Mouse (Mus musculus): ENCODE results near the gene Arpc3.

Gene Arpc3

DNA sequence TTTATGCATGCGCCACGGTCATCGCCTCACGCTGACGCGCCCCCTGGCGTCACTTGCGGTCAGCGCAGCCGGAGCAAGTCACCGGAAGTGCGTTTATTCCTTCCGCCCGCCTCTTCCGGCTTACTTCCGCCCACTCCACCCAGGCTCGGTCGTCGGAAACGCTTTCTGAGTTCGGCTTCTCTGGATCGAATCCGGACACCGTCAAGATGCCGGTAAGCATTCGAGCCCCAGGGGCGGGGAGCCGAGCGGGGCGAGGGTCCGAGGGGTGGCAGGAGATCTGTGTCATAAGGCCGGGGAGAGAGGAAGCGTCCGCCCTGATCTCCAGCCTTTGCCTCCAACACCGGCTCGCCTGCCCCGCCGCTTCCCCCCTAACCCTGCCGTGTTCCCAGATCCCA is at the start of gene Arpc3:
TSS of gene Arpc3 (plus strand) at position 93 of the 395 bp plus-strand sequence.
- DNase-seq (ENCODE audit: low spot score) = peak; percentile 86

- DNase-seq (ENCODE audit: low spot score) = no peak
Measured at GRCm38 (mm10) chr5:122342874-122343273, 48.8 kb upstream of the Arpc3 start.

DNA sequence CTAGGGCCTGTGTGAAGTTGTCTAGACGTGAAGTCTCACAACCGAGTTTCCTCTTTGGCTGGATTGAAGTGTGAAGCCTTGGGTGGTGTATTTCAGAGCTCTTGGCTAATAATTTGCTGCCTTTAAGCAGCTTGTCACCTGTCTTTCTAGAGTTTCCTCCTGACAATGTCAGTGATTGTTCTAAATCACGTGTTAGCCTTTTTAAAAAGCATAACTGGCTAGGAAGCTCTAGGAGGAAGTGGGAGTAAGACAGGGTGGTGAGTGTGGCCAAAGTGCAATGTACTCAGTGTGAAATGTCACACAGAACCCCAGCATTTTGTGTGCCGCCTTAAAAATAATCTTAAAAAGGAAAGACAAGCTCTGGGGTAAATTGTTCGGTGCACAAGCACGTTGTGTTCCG is 47.9 kb upstream of the Arpc3 start:
- DNase-seq (ENCODE audit: low spot score) = no peak

GRCm38 (mm10) chr5:122344260-122344659 is 47.4 kb upstream of the Arpc3 start:
- peak; percentile 66 for DNase-seq (ENCODE audit: low spot score)

GRCm38 (mm10) chr5:122345777-122346176 is 45.9 kb upstream of the Arpc3 start:
- DNase-seq (ENCODE audit: low spot score) = no peak

DNA sequence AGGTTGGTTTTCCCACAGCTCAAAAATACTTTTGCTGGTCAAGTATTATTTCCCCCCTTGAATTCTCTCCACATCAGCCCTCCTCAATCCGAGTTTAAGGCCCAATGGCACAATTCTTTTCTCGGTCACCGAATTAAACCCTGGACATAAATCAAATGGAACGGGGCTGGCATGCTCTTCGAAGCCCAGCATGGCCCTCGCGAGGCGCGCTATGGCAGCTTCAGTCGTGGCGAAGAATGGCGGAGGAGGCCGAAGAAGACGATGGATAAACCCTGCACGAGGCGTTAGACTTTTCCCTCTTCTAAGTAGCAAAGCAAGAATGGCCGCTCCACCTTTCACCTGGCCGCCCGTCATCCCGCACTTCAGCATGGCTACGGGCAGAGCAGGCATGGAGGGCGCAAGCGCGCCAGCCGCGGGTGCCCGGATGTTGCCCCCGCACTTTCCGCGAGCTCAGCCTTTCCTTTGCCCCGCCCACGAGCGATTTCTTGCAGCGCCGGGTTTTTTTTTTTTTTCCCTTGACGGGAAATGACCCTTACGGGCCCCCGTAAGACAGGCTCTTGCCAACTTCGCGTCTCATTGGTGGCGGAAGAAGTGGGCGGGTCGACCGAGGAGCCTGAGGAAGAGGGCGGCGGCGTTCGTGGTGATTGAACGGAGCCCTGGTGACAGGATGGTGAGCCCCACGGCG is 37.7 kb upstream of the Arpc3 start, which contains the start of the genes Rad9b and Vps29:
TSS of gene Rad9b (minus strand) at position 427 of the 685 bp plus-strand sequence.
TSS of gene Vps29 (plus strand) at position 563 of the 685 bp plus-strand sequence.
- peak; percentile 98 for DNase-seq (ENCODE audit: low spot score)

- DNase-seq (ENCODE audit: low spot score) = no peak
Measured at GRCm38 (mm10) chr5:122354492-122355067, 37.1 kb upstream of the Arpc3 start.

- DNase-seq (ENCODE audit: low spot score) = no peak
Measured at GRCm38 (mm10) chr5:122371591-122372191, 20.0 kb upstream of the Arpc3 start, which contains the start of gene Gpn3. Gpn3 (plus strand) TSS chr5:122371876.

DNA sequence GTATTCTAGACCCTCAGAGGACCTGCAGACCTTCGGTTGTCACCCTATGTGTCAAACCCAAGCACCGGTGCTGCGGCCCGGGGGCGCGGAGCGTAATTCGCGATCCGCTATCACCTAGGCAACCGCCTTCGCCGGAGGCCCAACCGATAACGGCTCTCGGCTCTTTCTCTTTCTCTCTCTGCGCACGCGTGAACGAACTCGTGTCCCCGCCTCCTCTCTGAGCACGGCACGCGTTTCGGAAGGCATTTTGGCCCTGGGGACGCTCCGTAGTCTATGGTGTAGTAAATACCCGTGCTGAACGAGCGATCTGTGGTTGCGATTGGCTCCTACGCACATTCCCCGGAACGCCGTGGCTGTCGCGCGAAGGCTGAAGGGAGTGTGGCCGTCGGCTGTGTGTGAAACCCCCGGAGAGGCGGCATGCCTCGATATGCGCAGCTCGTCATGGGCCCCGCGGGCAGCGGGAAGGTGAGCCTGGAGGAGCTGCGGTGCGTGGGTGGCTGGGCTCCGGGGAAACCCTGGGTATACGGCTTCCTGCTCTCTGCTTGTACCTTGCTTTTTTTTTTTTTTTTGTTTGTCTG is 19.4 kb upstream of the Arpc3 start, which contains the start of gene Fam216a:
TSS of gene Fam216a (minus strand) at position 173 of the 578 bp plus-strand sequence.
- DNase-seq (ENCODE audit: low spot score) = peak; percentile 100

DNA sequence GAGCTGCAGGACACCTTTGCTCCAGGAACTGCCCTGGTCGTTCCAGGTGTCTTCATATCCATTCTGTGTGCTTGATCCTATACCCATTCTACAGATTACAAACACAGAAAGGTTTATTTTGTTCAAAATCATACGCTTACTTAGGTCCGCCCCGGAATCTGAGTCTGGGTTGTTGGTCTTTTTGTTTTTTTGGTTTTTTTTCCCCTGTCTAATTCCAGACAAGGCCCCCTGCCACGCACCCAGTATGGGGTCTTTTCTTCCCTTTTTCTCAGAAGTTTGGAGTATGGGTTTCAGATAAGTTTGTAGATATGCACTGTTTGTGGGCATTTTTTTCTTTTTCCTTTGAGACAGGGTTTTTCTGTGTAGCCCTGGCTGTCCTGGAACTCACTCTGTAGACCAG is 18.8 kb upstream of the Arpc3 start:
- no peak for DNase-seq (ENCODE audit: low spot score)

GRCm38 (mm10) chr5:122377101-122377833 is 14.4 kb upstream of the Arpc3 start:
- no peak for DNase-seq (ENCODE audit: low spot score)

DNA sequence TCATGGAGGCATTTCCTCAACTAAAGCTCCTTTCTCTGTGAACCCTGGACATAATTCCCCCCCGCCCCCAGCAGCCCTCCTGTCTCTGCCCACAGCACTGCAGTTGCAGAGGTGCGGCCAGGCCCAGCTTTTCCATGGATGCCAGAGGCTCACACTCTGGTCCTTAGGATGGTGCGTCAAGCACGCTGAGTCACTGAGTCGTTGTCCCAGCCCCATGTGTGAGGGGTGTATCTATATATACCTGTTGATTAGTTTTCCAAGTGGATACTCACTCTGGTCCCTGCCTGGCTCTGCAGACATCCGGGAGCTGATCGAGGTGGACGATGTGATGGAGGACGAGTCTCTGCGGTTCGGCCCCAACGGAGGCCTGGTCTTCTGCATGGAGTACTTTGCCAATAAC is 13.5 kb upstream of the Arpc3 start:
- no peak for DNase-seq (ENCODE audit: low spot score)

DNA sequence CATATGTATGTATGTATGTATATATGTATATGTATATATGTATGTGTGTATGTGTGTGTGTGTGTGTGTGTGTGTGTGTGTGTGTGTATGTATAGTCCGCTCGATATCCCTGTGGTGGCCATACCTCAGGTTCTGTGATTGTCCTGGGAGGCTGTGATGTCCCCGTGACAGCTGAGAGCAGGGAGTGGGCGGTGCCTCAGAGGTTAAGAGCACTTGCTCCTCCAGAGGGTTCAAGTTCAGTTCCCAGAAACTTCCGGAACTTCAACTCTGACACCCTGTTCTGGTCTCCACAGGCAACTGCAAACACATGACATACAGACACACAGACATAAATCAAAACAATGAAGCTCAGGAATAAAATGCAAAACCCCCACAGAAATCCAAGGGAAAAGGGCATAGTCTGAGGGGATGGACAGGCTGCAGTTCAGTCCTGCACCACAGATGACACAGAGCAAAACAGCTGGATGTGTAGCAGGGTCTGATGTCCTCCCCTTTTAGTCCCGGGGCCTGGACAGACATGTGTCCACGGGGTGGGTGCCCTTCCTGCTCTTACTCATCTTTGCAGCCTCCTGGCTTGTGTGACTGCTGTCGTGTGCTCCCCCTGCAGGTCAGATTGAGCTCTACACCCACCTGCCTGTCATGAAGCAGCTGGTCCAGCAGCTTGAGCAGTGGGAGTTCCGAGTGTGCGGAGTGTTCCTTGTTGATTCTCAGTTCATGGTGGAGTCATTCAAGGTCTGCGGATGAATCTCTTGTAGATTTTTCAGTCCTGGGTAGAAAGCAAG is 12.1 kb upstream of the Arpc3 start:
- DNase-seq (ENCODE audit: low spot score) = peak; percentile 40

DNA sequence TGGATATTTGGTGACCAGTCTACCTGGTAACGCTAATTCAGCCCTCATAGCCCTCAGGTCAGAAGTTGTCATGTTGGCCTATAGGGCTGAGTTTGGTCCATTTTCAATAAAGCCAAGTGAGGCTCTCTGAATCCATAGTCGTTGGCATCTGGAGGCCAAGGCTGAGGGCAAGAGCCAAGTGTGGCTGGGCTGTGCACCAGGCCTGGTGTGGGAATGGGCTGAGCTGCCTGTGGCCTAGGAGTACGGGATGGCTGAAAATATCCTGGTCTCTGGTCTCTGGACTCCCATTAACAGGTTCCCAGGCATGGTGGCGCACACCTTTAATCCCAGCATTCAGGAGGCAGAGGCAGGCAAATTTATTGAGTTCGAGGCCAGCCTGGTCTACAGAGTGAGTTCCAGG is 1.7 kb upstream of the Arpc3 start:
- no peak for DNase-seq (ENCODE audit: low spot score)

DNA sequence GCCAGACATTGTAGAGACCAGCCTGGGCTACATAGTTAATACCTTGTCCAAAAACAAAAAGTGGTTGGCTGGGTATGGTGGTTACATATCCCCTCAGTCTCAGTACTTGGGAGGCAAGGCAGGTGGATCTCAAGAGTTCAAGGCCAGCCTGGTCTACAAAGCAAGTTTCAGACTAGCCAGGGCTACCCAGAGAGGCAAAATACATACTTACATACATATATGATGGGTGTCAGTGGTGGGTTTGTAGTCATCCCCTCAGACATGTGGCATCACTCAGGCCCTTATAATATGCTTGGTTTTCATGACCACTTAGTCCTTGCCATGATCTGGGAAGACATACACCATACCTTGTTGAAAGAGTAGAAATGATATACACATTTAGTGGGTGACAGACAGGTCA is 1.0 kb upstream of the Arpc3 start:
- no peak for DNase-seq (ENCODE audit: low spot score)

DNA sequence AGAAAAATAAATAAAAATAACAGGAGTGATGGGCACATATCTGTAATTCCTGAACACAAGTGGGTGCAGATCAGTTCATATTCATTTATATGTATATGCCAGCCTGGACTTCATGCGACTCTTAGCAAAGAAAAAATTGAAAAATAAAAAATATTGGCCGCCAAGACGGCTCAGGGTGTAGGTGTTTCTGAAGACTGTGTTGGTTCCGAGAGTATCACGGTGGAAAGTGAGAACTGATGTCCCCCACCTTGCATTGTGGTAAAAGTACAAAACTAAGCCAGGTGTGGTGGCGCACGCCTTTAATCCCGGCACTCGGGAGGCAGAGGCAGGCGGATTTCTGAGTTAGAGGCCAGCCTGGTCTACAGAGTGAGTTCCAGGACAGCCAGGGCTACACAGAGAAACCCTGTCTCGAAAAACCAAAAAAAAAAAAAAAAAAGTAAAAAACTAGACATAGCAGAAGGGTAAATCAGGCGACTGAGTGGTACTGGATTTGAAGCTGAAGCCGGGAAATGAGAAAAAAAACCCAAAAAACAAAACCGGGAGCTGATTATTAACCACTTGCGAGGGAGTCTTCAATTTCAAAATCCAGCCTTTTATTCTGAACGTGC is 396 bp upstream of the Arpc3 start:
- no peak for DNase-seq (ENCODE audit: low spot score)

- peak; percentile 21 for DNase-seq (ENCODE audit: low spot score)
Measured at GRCm38 (mm10) chr5:122392227-122393004, 738 bp downstream of the Arpc3 start.

GRCm38 (mm10) chr5:122393887-122394286 is 2.2 kb downstream of the Arpc3 start:
- peak; percentile 23 for DNase-seq (ENCODE audit: low spot score)

GRCm38 (mm10) chr5:122396791-122397190 is 5.1 kb downstream of the Arpc3 start:
- no peak for DNase-seq (ENCODE audit: low spot score)

DNA sequence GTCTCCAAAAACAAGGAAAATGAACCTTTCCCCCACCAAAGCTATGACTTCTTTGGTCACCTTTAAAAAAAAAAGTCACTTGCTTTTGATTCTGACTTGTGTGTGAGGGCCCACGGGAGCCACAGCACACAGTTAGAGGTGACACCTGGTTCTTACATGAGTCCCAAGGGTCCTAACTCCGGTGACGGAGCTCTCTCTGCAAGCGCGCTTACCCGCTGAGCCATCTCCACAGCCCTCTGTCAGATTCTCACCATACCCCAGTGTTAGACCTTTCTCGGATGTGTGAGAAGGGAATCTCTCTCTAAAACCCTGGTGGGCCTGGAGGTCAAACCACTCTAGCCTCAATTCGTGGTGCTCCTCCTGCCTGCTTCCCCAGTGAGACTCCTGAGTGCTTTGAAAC is 5.8 kb downstream of the Arpc3 start:
- no peak for DNase-seq (ENCODE audit: low spot score)

All from yolk sac, embryonic 10.5 days (tissue).